Mouse (Mus musculus): ENCODE data around the gene Ndufb7. TPM values are rescaled to one million over a fixed set of nuclear protein-coding genes. Genes with fewer than 3 reads are reported as not detected.

Gene Ndufb7
- total RNA-seq, 1 experiment = 275 TPM

GRCm38 (mm10) chr8:83534802-83535201 lies 31.7 kb upstream of the Ndufb7 start:
- Histone ChIP-seq H3K27ac (ENCODE audit: insufficient read depth, low read depth, low read length, poor library complexity, severe bottlenecking) (no peak overlapping the region), H3K9ac (ENCODE audit: insufficient read depth, low read depth, low read length, poor library complexity, severe bottlenecking) (no peak overlapping the region), H3K4me1 (ENCODE audit: control insufficient read depth in 2 of 2, insufficient read depth in 2 of 2, low read length in 2 of 2, poor library complexity in 1 of 2) (no peaks in the 10 kb centered on the region), H3K4me3 (ENCODE audit: insufficient read depth in 1 of 2, low read depth in 1 of 2, low read length in 2 of 2, poor library complexity in 1 of 2, severe bottlenecking in 1 of 2) (no peak overlapping the region), H3K9me3 (ENCODE audit: control insufficient read depth, insufficient read depth, low read depth, low read length) (no peaks in the 10 kb centered on the region), H3K36me3 (ENCODE audit: control insufficient read depth, insufficient read depth, low read length, poor library complexity, severe bottlenecking) (no peaks in the 10 kb centered on the region)
- in situ Hi-C loops (cut with MboI; ENCODE audit: low sequenced_read_pairs in 2 of 2, unreplicated experiment in 2 of 2) = no loop called here
- TF ChIP-seq ZC3H11A (IDR thresholded peaks at IDR 0.05; ENCODE audit: borderline replicate concordance, low read depth, low read length) (no peak), HCFC1 (IDR thresholded peaks at IDR 0.05; ENCODE audit: borderline replicate concordance, insufficient read depth, low read length) (no peak), MAFK (IDR thresholded peaks at IDR 0.05; ENCODE audit: insufficient read depth, low read depth, low read length) (no peak), CHD2 (IDR thresholded peaks at IDR 0.05; ENCODE audit: low read depth, low read length) (no peak), ZNF384 (IDR thresholded peaks at IDR 0.05; ENCODE audit: low read depth, low read length) (no peak)
- no peak for DNase-seq (ENCODE audit: low read depth, low spot score)

DNA sequence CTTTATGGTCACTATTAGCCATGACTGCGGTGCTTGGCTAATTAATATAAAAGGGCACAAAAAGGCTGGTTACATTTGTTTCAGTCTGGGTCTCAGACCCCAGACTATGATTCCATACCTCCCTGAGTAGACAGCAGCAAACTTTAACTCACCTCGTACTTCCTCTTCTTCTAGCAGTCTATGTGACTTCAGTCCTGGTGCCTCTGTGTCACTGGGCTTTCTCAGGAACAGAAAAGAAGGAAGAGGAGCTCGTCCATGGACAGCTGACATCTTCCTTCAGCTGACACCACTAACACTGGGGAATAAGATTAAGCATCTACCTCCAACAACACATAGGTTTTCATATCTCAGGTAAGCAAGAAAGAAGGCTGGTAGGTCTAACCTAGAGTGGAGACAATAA lies 30.7 kb upstream of the Ndufb7 start, which contains the start of gene Olfr370:
Olfr370 (plus strand) TSS at position 45 of the 400 bp plus-strand sequence.
- Histone ChIP-seq H3K4me3 (ENCODE audit: insufficient read depth in 1 of 2, low read depth in 1 of 2, low read length in 2 of 2, poor library complexity in 1 of 2, severe bottlenecking in 1 of 2) (no peak within 1 kb of the TSS), H3K36me3 (ENCODE audit: control insufficient read depth, insufficient read depth, low read length, poor library complexity, severe bottlenecking) (no peaks in the 10 kb centered on the region), H3K9me3 (ENCODE audit: control insufficient read depth, insufficient read depth, low read depth, low read length) (no peaks in the 10 kb centered on the region), H3K27ac (ENCODE audit: insufficient read depth, low read depth, low read length, poor library complexity, severe bottlenecking) (no peak within 1 kb of the TSS), H3K4me1 (ENCODE audit: control insufficient read depth in 2 of 2, insufficient read depth in 2 of 2, low read length in 2 of 2, poor library complexity in 1 of 2) (no peaks in the 10 kb centered on the region), H3K9ac (ENCODE audit: insufficient read depth, low read depth, low read length, poor library complexity, severe bottlenecking) (no peak within 1 kb of the TSS)
- TF ChIP-seq MAFK (IDR thresholded peaks at IDR 0.05; ENCODE audit: insufficient read depth, low read depth, low read length) = no peak
- TF ChIP-seq CHD2 (IDR thresholded peaks at IDR 0.05; ENCODE audit: low read depth, low read length) = no peak
- TF ChIP-seq HCFC1 (IDR thresholded peaks at IDR 0.05; ENCODE audit: borderline replicate concordance, insufficient read depth, low read length) = no peak
- no peak for TF ChIP-seq ZNF384 (IDR thresholded peaks at IDR 0.05; ENCODE audit: low read depth, low read length)
- TF ChIP-seq ZC3H11A (IDR thresholded peaks at IDR 0.05; ENCODE audit: borderline replicate concordance, low read depth, low read length) = no peak
- DNase-seq (ENCODE audit: low read depth, low spot score) = no peak
- in situ Hi-C loops (cut with MboI; ENCODE audit: low sequenced_read_pairs in 2 of 2, unreplicated experiment in 2 of 2) = no loop called here

DNA sequence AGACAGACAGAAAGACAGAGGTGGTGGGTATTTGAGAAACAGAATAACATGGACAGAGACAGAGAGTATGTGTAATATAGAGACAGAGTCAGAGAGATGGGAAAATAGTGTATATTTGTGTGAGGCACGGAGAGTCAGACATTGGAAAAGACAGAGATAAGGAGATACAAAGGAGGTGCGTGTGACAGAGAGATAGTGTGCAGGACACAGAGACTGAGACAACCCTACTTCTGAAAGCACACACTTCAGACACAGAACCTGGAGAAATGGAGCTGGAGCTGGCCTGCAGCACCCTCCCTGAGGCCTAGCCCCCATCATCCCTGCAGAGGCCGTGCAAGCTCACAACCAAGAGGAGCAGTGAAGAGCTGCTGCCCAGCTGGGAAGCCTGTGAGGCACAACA lies 3.8 kb upstream of the Ndufb7 start:
- Histone ChIP-seq H3K27ac (ENCODE audit: insufficient read depth, low read depth, low read length, poor library complexity, severe bottlenecking) (no peak overlapping the region), H3K4me1 (ENCODE audit: control insufficient read depth in 2 of 2, insufficient read depth in 2 of 2, low read length in 2 of 2, poor library complexity in 1 of 2) (peaks cover 0 to 5% of the 10 kb centered on the region in 2 experiments; a peak in 1 of 4 replicates), H3K9ac (ENCODE audit: insufficient read depth, low read depth, low read length, poor library complexity, severe bottlenecking) (no peak overlapping the region), H3K36me3 (ENCODE audit: control insufficient read depth, insufficient read depth, low read length, poor library complexity, severe bottlenecking) (no peaks in the 10 kb centered on the region), H3K9me3 (ENCODE audit: control insufficient read depth, insufficient read depth, low read depth, low read length) (no peaks in the 10 kb centered on the region), H3K4me3 (ENCODE audit: insufficient read depth in 1 of 2, low read depth in 1 of 2, low read length in 2 of 2, poor library complexity in 1 of 2, severe bottlenecking in 1 of 2) (no peak overlapping the region)
- TF ChIP-seq ZC3H11A (IDR thresholded peaks at IDR 0.05; ENCODE audit: borderline replicate concordance, low read depth, low read length) (no peak), ZNF384 (IDR thresholded peaks at IDR 0.05; ENCODE audit: low read depth, low read length) (no peak), MAFK (IDR thresholded peaks at IDR 0.05; ENCODE audit: insufficient read depth, low read depth, low read length) (no peak), HCFC1 (IDR thresholded peaks at IDR 0.05; ENCODE audit: borderline replicate concordance, insufficient read depth, low read length) (no peak)
- in situ Hi-C loops (cut with MboI; ENCODE audit: low sequenced_read_pairs in 2 of 2, unreplicated experiment in 2 of 2) = no loop called here
- DNase-seq (ENCODE audit: low read depth, low spot score) = no peak

GRCm38 (mm10) chr8:83563246-83563645 lies 3.2 kb upstream of the Ndufb7 start:
- Histone ChIP-seq H3K4me1 (ENCODE audit: control insufficient read depth in 2 of 2, insufficient read depth in 2 of 2, low read length in 2 of 2, poor library complexity in 1 of 2) (peaks cover 2 to 9% of the 10 kb centered on the region in 2 experiments; a peak in 3 of 4 replicates), H3K9me3 (ENCODE audit: control insufficient read depth, insufficient read depth, low read depth, low read length) (no peaks in the 10 kb centered on the region), H3K4me3 (ENCODE audit: insufficient read depth in 1 of 2, low read depth in 1 of 2, low read length in 2 of 2, poor library complexity in 1 of 2, severe bottlenecking in 1 of 2) (no peak overlapping the region), H3K9ac (ENCODE audit: insufficient read depth, low read depth, low read length, poor library complexity, severe bottlenecking) (no peak overlapping the region), H3K27ac (ENCODE audit: insufficient read depth, low read depth, low read length, poor library complexity, severe bottlenecking) (no peak overlapping the region), H3K36me3 (ENCODE audit: control insufficient read depth, insufficient read depth, low read length, poor library complexity, severe bottlenecking) (no peaks in the 10 kb centered on the region)
- in situ Hi-C loops (cut with MboI; ENCODE audit: low sequenced_read_pairs in 2 of 2, unreplicated experiment in 2 of 2) = no loop called here
- DNase-seq (ENCODE audit: low read depth, low spot score) = no peak
- TF ChIP-seq HCFC1 (IDR thresholded peaks at IDR 0.05; ENCODE audit: borderline replicate concordance, insufficient read depth, low read length) (no peak), CHD2 (IDR thresholded peaks at IDR 0.05; ENCODE audit: low read depth, low read length) (no peak), ZC3H11A (IDR thresholded peaks at IDR 0.05; ENCODE audit: borderline replicate concordance, low read depth, low read length) (no peak), ZNF384 (IDR thresholded peaks at IDR 0.05; ENCODE audit: low read depth, low read length) (no peak), MAFK (IDR thresholded peaks at IDR 0.05; ENCODE audit: insufficient read depth, low read depth, low read length) (no peak)
